Mouse (Mus musculus): Measurements from ENCODE around the gene Lhfpl4. TPM values are rescaled to one million over a fixed set of nuclear protein-coding genes. Genes with fewer than 3 reads are reported as not detected.
A peak's percentile ranks its signal among the peaks of the same experiment; 100 is the strongest.

Gene Lhfpl4
- total RNA-seq, 2 experiments from 2014 or later = 75.6 to 78.2 TPM

DNA sequence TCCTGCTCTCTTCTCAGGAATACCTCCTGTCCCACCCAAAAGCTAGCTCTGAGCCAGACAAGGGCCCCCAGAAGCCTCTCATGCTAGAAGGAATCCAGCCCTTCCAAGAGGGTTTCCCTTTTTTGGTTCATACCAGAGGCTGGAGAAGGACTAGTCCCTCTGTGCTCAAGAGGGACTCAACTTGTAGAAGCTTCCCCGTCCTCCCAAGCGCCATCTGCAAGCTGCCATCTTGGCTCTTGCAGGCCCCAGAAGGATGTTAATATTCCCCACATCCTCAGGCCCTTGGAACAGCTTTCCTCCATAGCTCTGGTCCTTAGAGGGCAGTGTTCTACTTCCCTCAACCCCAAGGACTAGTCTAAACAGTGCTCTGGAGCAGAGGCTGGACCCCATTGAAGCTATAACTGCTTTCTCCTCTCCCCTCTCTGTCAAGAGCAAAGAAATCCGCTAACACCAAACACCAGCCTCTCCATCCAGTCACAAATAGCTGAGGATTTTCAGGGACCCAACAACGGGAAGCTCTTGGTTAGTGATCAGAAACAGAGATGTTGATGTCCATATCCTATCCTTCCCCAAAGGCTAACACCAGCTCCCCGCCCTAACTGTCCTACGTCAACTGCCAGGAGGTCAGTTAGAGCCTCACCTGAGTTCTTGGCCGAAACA lies 26.7 kb downstream of the Lhfpl4 start:
- DNase-seq = no peak

- DNase-seq = peak; percentile 51 to 54
These were observed 28.4 kb downstream of the Lhfpl4 start for GRCm38 (mm10) chr6:113166661-113167251.

DNA sequence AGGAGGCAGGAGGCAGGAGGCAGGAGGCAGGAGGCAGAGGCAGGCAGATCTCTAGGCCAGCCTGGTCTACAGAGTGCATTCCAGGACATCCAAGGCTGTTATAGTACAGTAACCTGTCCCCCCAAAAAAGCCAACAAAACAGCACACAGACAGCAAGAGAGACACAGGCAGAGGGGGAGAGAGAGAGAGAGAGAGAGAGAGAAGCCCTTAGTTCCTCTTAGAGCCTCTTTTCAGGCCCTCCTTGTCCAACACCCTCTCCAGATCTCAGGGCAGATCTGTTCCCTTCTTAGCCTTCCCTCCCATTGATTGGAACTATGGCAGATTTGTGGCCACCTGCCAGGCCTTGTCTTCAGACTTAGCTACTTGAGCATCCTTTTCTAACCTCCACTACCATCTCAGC lies 31.7 kb downstream of the Lhfpl4 start:
- no peak for DNase-seq

- DNase-seq = no peak
These were observed 33.2 kb downstream of the Lhfpl4 start for GRCm38 (mm10) chr6:113161982-113162381.

- DNase-seq = no peak
These were observed 35.1 kb downstream of the Lhfpl4 start for GRCm38 (mm10) chr6:113160106-113160505.

GRCm38 (mm10) chr6:113156064-113156463 lies 39.1 kb downstream of the Lhfpl4 start:
- no peak for DNase-seq

DNA sequence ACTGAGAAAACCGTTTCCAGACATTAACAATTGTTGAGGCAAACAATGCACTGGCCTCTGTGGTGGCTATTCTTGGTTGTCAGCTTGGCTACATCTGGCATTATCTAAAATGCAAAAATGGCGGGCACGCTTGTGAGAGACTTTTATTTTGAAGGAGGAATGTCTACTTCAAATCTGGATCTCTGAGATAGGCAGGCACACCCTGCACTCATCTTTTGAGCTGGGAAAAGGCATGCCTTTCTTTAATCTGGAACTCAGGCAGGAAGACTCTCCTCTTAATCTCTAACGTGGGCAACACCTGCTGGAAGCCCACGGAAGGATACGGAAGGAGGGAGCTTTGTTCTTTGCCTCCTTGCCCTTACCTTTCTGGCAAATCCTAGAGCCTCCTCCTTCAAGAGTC lies 40.3 kb downstream of the Lhfpl4 start:
- no peak for DNase-seq

GRCm38 (mm10) chr6:113154071-113154470 lies 41.1 kb downstream of the Lhfpl4 start:
- DNase-seq = no peak

DNA sequence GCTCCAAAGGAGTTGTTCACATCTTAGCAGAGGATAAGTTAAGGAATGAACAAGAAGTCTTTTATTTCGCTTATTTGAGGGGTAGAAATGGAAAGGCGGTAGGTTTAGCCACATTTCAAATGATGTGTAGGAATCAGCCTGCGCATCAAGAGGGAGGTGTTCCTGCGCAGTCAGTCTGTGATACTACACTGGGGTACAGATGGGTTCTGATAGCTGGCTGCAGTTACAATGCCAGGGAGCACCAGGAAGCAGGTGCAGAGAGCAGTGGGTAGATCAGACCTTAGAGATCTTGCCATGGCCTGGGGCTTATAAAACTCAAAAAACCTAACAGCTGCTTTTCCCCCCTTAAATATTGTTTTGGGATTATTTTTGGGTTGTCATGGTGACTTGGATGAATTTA lies 49.9 kb downstream of the Lhfpl4 start:
- DNase-seq = peak in 1 of 2 experiments; percentile 22

DNA sequence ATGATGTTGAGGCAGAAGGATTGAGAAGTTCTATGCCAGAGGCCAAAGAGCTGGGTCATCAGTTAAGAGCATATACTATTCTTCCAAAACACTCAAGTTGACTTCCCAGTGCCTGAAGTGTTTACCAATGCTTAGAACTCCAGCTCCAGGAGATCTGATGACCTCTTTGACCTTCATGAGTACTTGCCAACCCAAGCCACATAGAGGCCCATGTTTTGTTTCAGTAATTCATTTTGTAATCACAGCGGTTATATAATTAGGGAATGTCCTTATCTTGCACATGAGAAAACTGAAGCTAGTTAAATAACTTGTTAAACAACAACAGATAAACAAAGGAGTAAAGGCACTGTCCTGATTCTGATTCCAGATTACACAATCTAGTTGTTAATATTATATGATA lies 50.4 kb downstream of the Lhfpl4 start:
- no peak for DNase-seq

- DNase-seq = no peak
These were observed 53.6 kb downstream of the Lhfpl4 start for GRCm38 (mm10) chr6:113141389-113142094.

DNA sequence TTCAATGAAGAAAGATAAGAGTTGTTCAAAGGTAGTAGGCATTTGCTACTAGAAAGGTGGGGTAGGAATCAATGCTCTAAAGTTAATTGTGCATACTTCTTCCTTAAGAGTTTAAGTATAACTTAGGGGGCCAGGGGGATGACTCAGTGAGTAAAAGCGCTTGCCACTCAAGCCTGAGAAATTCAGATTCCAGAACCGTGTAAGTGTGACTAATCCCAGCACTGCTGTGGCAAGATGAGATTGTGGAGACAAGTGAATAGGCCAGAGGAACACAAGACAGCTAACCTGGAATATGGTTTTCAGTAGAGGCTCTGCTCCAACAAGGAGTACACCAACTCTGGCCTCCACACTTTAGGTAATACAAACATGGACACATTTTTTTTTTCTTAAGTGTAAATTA lies 61.8 kb downstream of the Lhfpl4 start:
- DNase-seq = no peak

GRCm38 (mm10) chr6:113120806-113121205 lies 74.4 kb downstream of the Lhfpl4 start:
- DNase-seq = no peak

Other genes starting within 250 kb of the Lhfpl4 start
- gene Srgap3, start 248.1 kb downstream of the Lhfpl4 start, total RNA-seq (2021) = 100 to 1,000 TPM; 276 to 301 TPM
- 10 to 100 TPM; 33.1 to 42.0 TPM for gene Thumpd3, start 149.2 kb downstream of the Lhfpl4 start, total RNA-seq (2021)
- gene Setd5, start 118.0 kb downstream of the Lhfpl4 start, total RNA-seq (2021) = 100 to 1,000 TPM; 103 to 117 TPM
- 10 to 100 TPM; 12.6 to 14.5 TPM for gene Mtmr14, start 42.5 kb upstream of the Lhfpl4 start, total RNA-seq (2021)
- gene Cpne9, start 86.9 kb upstream of the Lhfpl4 start, total RNA-seq (2021) = 10 to 100 TPM; 17.6 to 22.7 TPM
- 10 to 100 TPM; 36.3 to 39.4 TPM for gene Brpf1, start 111.8 kb upstream of the Lhfpl4 start, total RNA-seq (2021)
- gene Ogg1, start 131.6 kb upstream of the Lhfpl4 start, total RNA-seq (2021) = 1 to 10 TPM; 8.3 to 9.5 TPM
- 10 to 100 TPM; 48.6 to 50.1 TPM for gene Camk1, start 148.6 kb upstream of the Lhfpl4 start, total RNA-seq (2021)
- gene Tada3, start 182.5 kb upstream of the Lhfpl4 start, total RNA-seq (2021) = 10 to 100 TPM; 53.4 to 56.1 TPM
- gene Arpc4, start 182.7 kb upstream of the Lhfpl4 start, total RNA-seq (2021) = 100 to 1,000 TPM; 296 to 329 TPM
- gene Ttll3, start 193.9 kb upstream of the Lhfpl4 start, total RNA-seq (2021) = 10 to 100 TPM; 17.8 to 19.3 TPM
- 10 to 100 TPM; 31.1 to 32.4 TPM for gene Rpusd3, start 224.0 kb upstream of the Lhfpl4 start, total RNA-seq (2021)
- not detected for gene Cidec, start 240.4 kb upstream of the Lhfpl4 start, total RNA-seq (2021)
- gene Jagn1, start 247.2 kb upstream of the Lhfpl4 start, total RNA-seq (2021) = 10 to 100 TPM; 43.4 to 50.6 TPM